Mouse (Mus musculus): ENCODE results near the gene Zfp664. TPM values are rescaled to one million over a fixed set of nuclear protein-coding genes. Genes with fewer than 3 reads are reported as not detected.

Gene Zfp664
- total RNA-seq, 2 experiments from 2014 or later, result 19.6 to 20.8 TPM

Other genes with a start within 250 kb of the Zfp664 start
- gene Atp6v0a2, start 234.1 kb upstream of the Zfp664 start, total RNA-seq (2021), result 10 to 100 TPM; 18.8 to 24.3 TPM
- under 1 TPM; 0.02 to 0.10 TPM for gene Dnah10, start 137.6 kb upstream of the Zfp664 start, total RNA-seq (2021)
- under 1 TPM; 0.24 to 0.80 TPM for gene Ccdc92, start 267 bp upstream of the Zfp664 start, total RNA-seq (2021)
- under 1 TPM; 0.84 to 0.98 TPM for gene Rflna, start 140.5 kb downstream of the Zfp664 start, total RNA-seq (2021)

All from gastrocnemius, postnatal 14 days (tissue).